Mouse (Mus musculus) testis, adult 2 months (tissue): ENCODE results near the gene Tbx18. TPM values are rescaled to one million over a fixed set of nuclear protein-coding genes. Genes with fewer than 3 reads are reported as not detected.

Experiments used
- H3K27ac ChIP-seq: fragments of 200-500 bp; 2 replicates; pipeline ENCODE4 v1.5.1; 2012; ENCODE audit warnings: low read depth, low read length; ENCODE audit not compliant: control insufficient read depth, insufficient read depth
- H3K27me3 ChIP-seq: fragments of 200-500 bp; 2 replicates; pipeline ENCODE4 v1.6.1; 2012; ENCODE audit warnings: mild to moderate bottlenecking, low read length, moderate library complexity; ENCODE audit not compliant: control insufficient read depth, insufficient read depth
- H3K36me3 ChIP-seq: fragments of 200-500 bp; 2 replicates; pipeline ENCODE4 v1.6.1; 2012; ENCODE audit warnings: mild to moderate bottlenecking, low read length; ENCODE audit not compliant: control insufficient read depth, insufficient read depth
- H3K4me1 ChIP-seq: fragments of 200-500 bp; 2 replicates; pipeline ENCODE4 v1.6.1; 2012; ENCODE audit warnings: low read length; ENCODE audit not compliant: control insufficient read depth, insufficient read depth
- H3K4me3 ChIP-seq: fragments of 200-500 bp; 2 replicates; pipeline ENCODE4 v1.5.1; 2012; ENCODE audit warnings: low read depth, mild to moderate bottlenecking, low read length, moderate library complexity, mixed read lengths; ENCODE audit not compliant: control insufficient read depth
- CTCF ChIP-seq: fragments of 200-500 bp; IDR thresholded peaks from 2 replicates; pipeline ENCODE4 v1.5.1; 2012; ENCODE audit warnings: low read depth, mild to moderate bottlenecking, inconsistent platforms, low read length, moderate library complexity; ENCODE audit not compliant: control insufficient read depth, insufficient read depth, insufficient replicate concordance
- POLR2A ChIP-seq: fragments of 200-500 bp; IDR thresholded peaks from 2 replicates; pipeline ENCODE4 v1.6.1; 2012; ENCODE audit warnings: low read depth, mild to moderate bottlenecking, inconsistent platforms, low read length, moderate library complexity; ENCODE audit not compliant: control insufficient read depth
- polyA plus RNA-seq: library from polyadenylated mRNA; depleted of rRNA; stranded (reverse); fragments of >200 nt; gene quantifications from 2 replicates; pipeline ENCODE4 v1.2.3, GENCODE M21; 2012

Gene Tbx18
- polyA plus RNA-seq, 1 experiment, result 1.1 TPM

DNA sequence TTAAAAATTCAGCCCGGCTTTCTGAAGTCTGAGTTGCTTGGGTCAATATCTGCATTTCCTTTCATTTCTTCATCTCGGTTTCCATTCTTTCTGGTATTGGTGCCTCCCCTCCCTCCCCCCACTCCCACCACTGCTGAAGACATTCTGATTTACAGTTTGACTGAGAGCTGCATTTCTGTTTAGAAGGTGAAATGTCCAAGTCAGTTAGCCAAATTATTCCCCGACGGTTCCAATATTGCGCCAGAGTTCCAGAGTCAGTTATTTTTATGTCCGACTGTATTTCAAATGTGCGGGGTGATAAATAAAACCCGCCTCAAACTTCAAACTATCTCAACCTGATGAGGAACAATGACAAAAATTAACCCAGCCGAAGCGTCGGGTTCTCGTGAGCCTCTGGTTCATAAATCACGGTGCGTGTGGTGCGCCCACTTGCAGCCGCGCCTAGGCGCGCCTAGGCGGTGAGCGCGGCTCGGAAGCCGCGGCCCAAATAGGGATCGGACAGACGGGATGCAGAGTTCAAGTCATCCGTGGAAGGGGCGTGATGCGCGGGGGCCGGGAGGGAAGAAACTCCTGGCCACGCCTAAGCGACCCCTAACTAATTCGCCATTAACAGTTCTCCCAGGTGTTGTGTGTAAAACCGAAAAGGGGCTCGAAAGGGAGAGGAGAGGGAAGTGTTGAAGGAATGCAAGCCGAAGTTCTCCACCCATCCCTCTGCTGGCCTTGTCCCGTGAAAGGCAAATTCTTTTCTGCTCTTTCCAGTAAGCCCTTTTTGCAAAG lies 7.9 kb upstream of the Tbx18 start:
- no peak overlapping the region for H3K27ac ChIP-seq
- H3K4me1 ChIP-seq, result peaks cover 7% of the 10 kb centered on the region
- no peaks in the 10 kb centered on the region for H3K36me3 ChIP-seq
- H3K27me3 ChIP-seq, result peaks cover 9% of the 10 kb centered on the region
- no peak for TF ChIP-seq POLR2A
- no peak for TF ChIP-seq CTCF
- no peak overlapping the region; the same call in 1 of the 2 replicates for H3K4me3 ChIP-seq

DNA sequence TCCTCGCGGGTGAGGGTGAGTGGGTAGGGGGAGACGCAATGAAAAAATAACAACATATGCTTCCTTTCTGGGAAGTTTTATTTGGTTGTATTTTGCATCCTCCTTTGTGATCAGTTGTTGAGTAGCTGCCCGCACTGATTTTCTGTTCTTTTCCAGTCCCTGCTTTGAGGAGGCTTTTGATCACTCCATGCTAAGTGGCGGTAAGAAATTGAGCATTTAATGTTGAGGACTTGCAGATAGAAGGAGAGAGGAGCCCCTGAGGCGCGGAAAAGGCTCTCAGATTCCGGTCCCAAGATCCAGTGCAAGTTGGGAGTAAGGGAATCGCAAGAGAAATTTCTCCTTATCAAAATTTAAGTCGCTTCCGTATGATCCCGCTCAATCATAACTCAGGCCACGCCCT lies 7.1 kb upstream of the Tbx18 start:
- Histone ChIP-seq H3K4me3 (no peak overlapping the region), H3K4me1 (peaks cover 7% of the 10 kb centered on the region), H3K27ac (no peak overlapping the region), H3K27me3 (peaks cover 9% of the 10 kb centered on the region), H3K36me3 (no peaks in the 10 kb centered on the region)
- TF ChIP-seq POLR2A (no peak), CTCF (no peak)

- Histone ChIP-seq H3K27me3 (peaks cover 12% of the 10 kb centered on the region), H3K4me3 (no peak overlapping the region), H3K4me1 (peaks cover 10% of the 10 kb centered on the region), H3K27ac (no peak overlapping the region), H3K36me3 (no peaks in the 10 kb centered on the region)
- TF ChIP-seq CTCF, result no peak
- no peak for TF ChIP-seq POLR2A
These were observed 6.2 kb upstream of the Tbx18 start for GRCm38 (mm10) chr9:87737271-87737670.

GRCm38 (mm10) chr9:87735046-87735445 lies 4.0 kb upstream of the Tbx18 start:
- Histone ChIP-seq H3K27ac (no peak overlapping the region), H3K4me3 (no peak overlapping the region), H3K27me3 (peaks cover 15% of the 10 kb centered on the region), H3K4me1 (peaks cover 6% of the 10 kb centered on the region), H3K36me3 (no peaks in the 10 kb centered on the region)
- TF ChIP-seq POLR2A, result no peak
- TF ChIP-seq CTCF, result no peak

DNA sequence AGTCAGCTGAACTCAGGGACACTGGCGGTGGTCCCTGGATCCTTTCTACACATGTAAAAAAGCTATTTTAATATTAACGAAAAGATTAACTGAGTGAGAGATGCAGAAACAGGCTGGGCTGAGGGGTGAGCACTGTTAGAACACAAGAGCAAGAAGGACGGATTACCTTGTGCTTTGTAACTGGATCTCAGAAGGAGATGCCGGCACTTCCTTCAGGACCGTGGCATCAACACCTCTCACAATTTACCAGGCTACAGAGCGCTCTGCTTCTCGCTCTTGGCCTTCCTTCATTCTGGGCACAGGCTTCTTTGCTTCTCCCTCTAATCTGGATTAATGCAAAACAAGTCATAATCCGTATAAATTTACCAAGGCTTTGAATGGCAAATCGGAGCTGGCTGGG lies 3.6 kb upstream of the Tbx18 start:
- H3K27me3 ChIP-seq, result peaks cover 18% of the 10 kb centered on the region
- no peak for TF ChIP-seq POLR2A
- no peak for TF ChIP-seq CTCF
- H3K4me1 ChIP-seq, result peaks cover 7% of the 10 kb centered on the region
- H3K4me3 ChIP-seq, result no peak overlapping the region
- no peaks in the 10 kb centered on the region for H3K36me3 ChIP-seq
- H3K27ac ChIP-seq, result no peak overlapping the region

GRCm38 (mm10) chr9:87733732-87734131 lies 2.7 kb upstream of the Tbx18 start:
- peaks cover 9% of the 10 kb centered on the region for H3K4me1 ChIP-seq
- TF ChIP-seq POLR2A (no peak), CTCF (no peak)

GRCm38 (mm10) chr9:87733236-87733630 lies 2.2 kb upstream of the Tbx18 start:
- no peak overlapping the region for H3K27ac ChIP-seq
- no peaks in the 10 kb centered on the region for H3K36me3 ChIP-seq
- H3K4me1 ChIP-seq, result peaks cover 9% of the 10 kb centered on the region
- H3K27me3 ChIP-seq, result peaks cover 16% of the 10 kb centered on the region
- TF ChIP-seq CTCF (no peak), POLR2A (no peak)
- no peak overlapping the region for H3K4me3 ChIP-seq

More at GRCm38 (mm10) chr9:87733732-87734131, 2.7 kb upstream of the Tbx18 start:
- Histone ChIP-seq H3K27ac (no peak overlapping the region), H3K27me3 (peaks cover 18% of the 10 kb centered on the region), H3K4me3 (no peak overlapping the region), H3K36me3 (no peaks in the 10 kb centered on the region)
